Mouse (Mus musculus) cerebellum, adult 2 months (tissue): ENCODE measurements around the gene S100a2. TPM values are rescaled to one million over a fixed set of nuclear protein-coding genes. Genes with fewer than 3 reads are reported as not detected.

Experiments used
- DNase-seq, 2 experiments: peaks; one replicate each; pipeline ENCODE4 v3.0.0; 2021
- H3K27ac ChIP-seq: fragments of 200-500 bp; 2 replicates; pipeline ENCODE4 v1.5.1; 2012; ENCODE audit warnings: low read length, control low read depth, inconsistent platforms; ENCODE audit not compliant: insufficient read depth
- H3K27me3 ChIP-seq: fragments of 200-500 bp; 2 replicates; pipeline ENCODE4 v1.6.1; 2012; ENCODE audit warnings: inconsistent platforms, mild to moderate bottlenecking, low read length, moderate library complexity; ENCODE audit not compliant: control insufficient read depth, insufficient read depth
- H3K4me1 ChIP-seq: fragments of 200-500 bp; 2 replicates; pipeline ENCODE4 v1.6.1; 2011; ENCODE audit warnings: low read length; ENCODE audit not compliant: control insufficient read depth, insufficient read depth
- H3K4me3 ChIP-seq: fragments of 200-500 bp; replicated peaks from 2 replicates; pipeline ENCODE3; 2011; ENCODE audit warnings: mild to moderate bottlenecking, low read depth, low read length, control low read depth; ENCODE audit not compliant: insufficient read depth
- CTCF ChIP-seq: fragments of 200-500 bp; IDR thresholded peaks from 2 replicates; pipeline ENCODE4 v1.5.1; 2011; ENCODE audit warnings: low read depth, mild to moderate bottlenecking, control low read depth, low read length, moderate library complexity, borderline replicate concordance; ENCODE audit not compliant: insufficient read depth
- POLR2A ChIP-seq: fragments of 200-500 bp; IDR thresholded peaks from 2 replicates; pipeline ENCODE4 v1.6.1; 2011; ENCODE audit warnings: low read length, control low read depth, borderline replicate concordance; ENCODE audit not compliant: insufficient read depth
- WGBS: fragments of 180-500 bp; shearing (Covaris S2); methylation state at CpG from one replicate; pipeline ENCODE4 v1.1.7; 2018; 5-methylcytosine and 5-hydroxymethylcytosine counted together
- polyA plus RNA-seq: library from polyadenylated mRNA; depleted of rRNA; stranded (reverse); fragments of >200 nt; gene quantifications from 2 replicates; pipeline ENCODE4 v1.2.3, GENCODE M21; 2012; rRNA removed

The S100a2 gene
- polyA plus RNA-seq, 1 experiment, result not detected

DNA sequence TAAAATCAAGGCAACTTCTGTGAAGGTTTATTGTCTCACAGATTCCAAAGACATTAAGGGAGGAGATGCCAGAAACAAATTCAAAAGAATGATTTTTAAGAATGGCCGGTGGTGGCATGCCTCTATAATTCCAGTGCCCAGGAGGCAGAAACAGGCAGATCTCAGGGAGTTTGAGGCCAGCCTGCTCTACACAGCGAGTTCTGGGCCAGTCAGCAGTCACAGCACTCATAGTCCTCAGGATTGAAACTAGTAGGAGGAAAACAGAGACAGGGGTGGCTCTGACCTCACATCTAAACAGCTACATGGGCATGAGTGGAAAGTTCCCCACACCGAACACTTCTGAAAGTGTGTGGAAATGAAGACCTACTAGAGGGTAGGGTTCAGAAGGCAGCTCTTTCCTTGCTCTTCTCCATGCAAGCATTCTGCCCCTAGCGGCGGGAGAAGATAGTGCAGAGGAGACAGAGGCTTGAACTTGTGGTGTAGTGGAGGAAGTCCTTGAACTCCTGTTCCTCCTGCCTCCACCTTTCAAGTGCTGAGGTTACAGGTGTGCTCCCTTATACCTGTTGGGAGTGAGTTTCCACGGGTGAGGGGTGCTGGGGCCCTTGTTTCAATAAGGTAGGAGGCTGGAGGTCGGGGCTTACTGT is 49.6 kb downstream of the S100a2 start:
- Histone ChIP-seq H3K4me3 (no peak overlapping the region), H3K4me1 (no peaks in the 10 kb centered on the region), H3K27ac (no peak overlapping the region), H3K27me3 (no peaks in the 10 kb centered on the region)
- no peak for DNase-seq
- 53% methylated on average over 7 of the region's 7 CpGs for WGBS
- TF ChIP-seq CTCF, result peak; percentile 55
- TF ChIP-seq POLR2A, result no peak

GRCm38 (mm10) chr3:90640981-90641380 is 50.9 kb downstream of the S100a2 start:
- WGBS, result 86% methylated on average over 7 of the region's 7 CpGs
- TF ChIP-seq CTCF, result no peak
- TF ChIP-seq POLR2A, result no peak
- Histone ChIP-seq H3K4me3 (no peak overlapping the region), H3K27ac (no peak overlapping the region), H3K4me1 (no peaks in the 10 kb centered on the region), H3K27me3 (no peaks in the 10 kb centered on the region)
- no peak for DNase-seq

Other genes starting within 250 kb of the S100a2 start
- 6.1 and 7.1 TPM in 2 replicates for gene Slc27a3, start 200.3 kb upstream of the S100a2 start, polyA plus RNA-seq
- 48.5 and 51.4 TPM in 2 replicates for gene Ints3, start 156.6 kb upstream of the S100a2 start, polyA plus RNA-seq
- 16.1 TPM in 2 replicates for gene Npr1, start 124.4 kb upstream of the S100a2 start, polyA plus RNA-seq
- 98.7 and 107 TPM in 2 replicates for gene Ilf2, start 114.1 kb upstream of the S100a2 start, polyA plus RNA-seq
- gene Snapin, start 99.2 kb upstream of the S100a2 start, polyA plus RNA-seq, result 77.6 and 82.4 TPM in 2 replicates
- gene Chtop, start 80.7 kb upstream of the S100a2 start, polyA plus RNA-seq, result 148 and 151 TPM in 2 replicates
- gene S100a1, start 75.9 kb upstream of the S100a2 start, polyA plus RNA-seq, result 205 and 240 TPM in 2 replicates
- 57.9 and 66.1 TPM in 2 replicates for gene S100a13, start 75.8 kb upstream of the S100a2 start, polyA plus RNA-seq
- gene S100a14, start 63.4 kb upstream of the S100a2 start, polyA plus RNA-seq, result not detected in 2 replicates
- gene S100a16, start 53.0 kb upstream of the S100a2 start, polyA plus RNA-seq, result 137 and 149 TPM in 2 replicates
- 0.86 and 1.3 TPM in 2 replicates for gene S100a3, start 29.7 kb upstream of the S100a2 start, polyA plus RNA-seq
- not detected in 2 replicates for gene Gm42674, start 11.7 kb downstream of the S100a2 start, polyA plus RNA-seq
- 2.7 and 4.1 TPM in 2 replicates for gene S100a4, start 13.5 kb downstream of the S100a2 start, polyA plus RNA-seq
- not detected in 2 replicates for gene S100a5, start 18.3 kb downstream of the S100a2 start, polyA plus RNA-seq
- gene S100a6, start 22.6 kb downstream of the S100a2 start, polyA plus RNA-seq, result 32.0 and 36.0 TPM in 2 replicates
- gene S100a7a, start 63.8 kb downstream of the S100a2 start, polyA plus RNA-seq, result 0.31 and 0.38 TPM in 2 replicates
- gene S100a8, start 78.7 kb downstream of the S100a2 start, polyA plus RNA-seq, result 4.4 and 8.4 TPM in 2 replicates
- gene S100a9, start 105.5 kb downstream of the S100a2 start, polyA plus RNA-seq, result 5.3 and 18.0 TPM in 2 replicates
- gene Pglyrp4, start 136.7 kb downstream of the S100a2 start, polyA plus RNA-seq, result not detected in 2 replicates
- not detected in 2 replicates for gene Gm5849, start 187.6 kb downstream of the S100a2 start, polyA plus RNA-seq